Mouse (Mus musculus): ENCODE data around the gene Lsamp. TPM values are rescaled to one million over a fixed set of nuclear protein-coding genes. Genes with fewer than 3 reads are reported as not detected.

The Lsamp gene
- total RNA-seq, 2 experiments from 2014 or later, result 15.1 to 15.6 TPM

GRCm38 (mm10) chr16:41179557-41179956 is 1195.4 kb downstream of the Lsamp start:
- no peak for DNase-seq (ENCODE audit: low spot score in 2 of 2)

DNA sequence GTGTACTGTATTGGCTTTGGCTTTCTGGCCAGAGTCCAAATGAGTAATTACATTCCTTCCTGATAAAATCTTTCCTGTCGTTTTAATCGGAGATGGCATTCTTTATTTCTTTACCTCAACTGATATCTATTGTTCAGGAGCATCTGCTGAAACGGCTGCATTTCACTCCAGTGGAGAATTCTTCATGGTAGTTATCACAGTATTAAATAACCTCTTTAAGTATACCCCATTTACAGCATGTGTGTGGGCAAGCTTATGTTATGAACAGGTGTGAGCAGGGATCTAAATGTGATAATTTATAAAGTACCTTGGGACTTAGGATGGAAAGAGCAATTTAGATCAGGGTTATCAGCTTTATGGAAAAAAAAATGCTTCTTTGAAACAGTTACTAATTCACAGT is 1196.7 kb downstream of the Lsamp start:
- DNase-seq (ENCODE audit: low spot score in 2 of 2), result no peak

DNA sequence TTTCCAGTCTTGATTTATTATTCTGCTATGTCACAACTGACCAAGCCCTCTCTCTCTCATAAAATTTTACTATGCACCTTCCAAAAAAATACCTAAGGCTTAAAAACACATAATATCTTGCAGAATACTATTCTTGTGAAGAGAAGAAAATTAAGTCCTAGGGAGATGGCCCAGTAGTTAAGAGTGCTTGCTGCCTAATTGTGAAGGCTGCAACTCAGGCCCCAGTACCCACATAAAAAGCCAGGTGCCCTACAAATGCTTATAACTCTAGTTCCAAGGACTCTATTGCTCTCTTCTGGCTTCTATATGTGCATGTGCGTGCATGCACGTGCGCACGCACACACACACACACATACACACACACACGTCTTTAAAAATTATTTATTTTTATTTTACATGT is 1225.9 kb downstream of the Lsamp start:
- no peak for DNase-seq (ENCODE audit: low spot score in 2 of 2)

GRCm38 (mm10) chr16:41235829-41236228 is 1251.7 kb downstream of the Lsamp start:
- no peak for DNase-seq (ENCODE audit: low spot score in 2 of 2)

GRCm38 (mm10) chr16:41242841-41243240 is 1258.7 kb downstream of the Lsamp start:
- DNase-seq (ENCODE audit: low spot score in 2 of 2), result no peak

- no peak for DNase-seq (ENCODE audit: low spot score in 2 of 2)
These were observed 1260.5 kb downstream of the Lsamp start for GRCm38 (mm10) chr16:41244711-41245110.

GRCm38 (mm10) chr16:41258145-41259035 is 1274.2 kb downstream of the Lsamp start:
- peak in 1 of 2 experiments; percentile 23 for DNase-seq (ENCODE audit: low spot score in 2 of 2)

- DNase-seq (ENCODE audit: low spot score in 2 of 2), result no peak
These were observed 1292.0 kb downstream of the Lsamp start for GRCm38 (mm10) chr16:41275999-41276671.

- no peak for DNase-seq (ENCODE audit: low spot score in 2 of 2)
These were observed 1333.8 kb downstream of the Lsamp start for GRCm38 (mm10) chr16:41317992-41318391.

DNA sequence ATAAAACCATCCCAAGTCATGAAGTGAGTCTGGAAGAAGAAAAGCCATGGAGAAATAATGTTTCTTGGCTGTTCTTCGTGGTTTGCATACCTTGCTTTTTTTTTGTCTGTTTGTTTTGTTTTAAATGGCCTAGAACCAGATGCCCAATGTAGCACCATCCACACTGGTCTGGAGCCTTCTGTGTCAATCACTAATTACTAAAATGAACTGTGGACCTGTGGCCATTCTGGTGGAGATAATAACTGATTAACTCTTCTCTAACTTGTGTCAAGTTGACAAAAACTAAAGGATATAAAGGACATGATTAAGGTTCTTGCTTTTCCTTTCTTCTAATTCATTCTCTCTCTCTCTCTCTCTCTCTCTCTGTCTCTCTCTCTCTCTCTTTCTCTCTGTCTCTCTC is 1359.3 kb downstream of the Lsamp start:
- DNase-seq (ENCODE audit: low spot score in 2 of 2), result no peak

DNA sequence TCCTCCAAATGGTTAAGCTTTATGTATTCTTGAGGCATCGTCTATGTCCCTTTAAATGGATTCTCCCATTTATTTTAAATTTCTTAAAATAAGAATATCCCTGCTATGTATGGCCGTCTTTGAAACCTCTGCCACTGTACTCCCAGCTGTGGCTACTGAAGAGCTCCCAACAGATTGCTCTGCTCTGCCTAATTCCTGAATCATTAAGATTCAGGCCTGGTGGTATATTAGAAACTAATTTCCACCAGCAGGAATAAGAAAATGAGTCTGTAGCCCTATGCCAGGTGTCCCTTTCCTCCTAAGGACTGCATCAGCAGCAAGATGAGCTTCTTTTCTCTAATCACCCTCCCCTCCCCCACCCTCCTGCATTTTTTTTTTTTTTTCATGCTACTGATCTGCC is 1381.0 kb downstream of the Lsamp start:
- DNase-seq (ENCODE audit: low spot score in 2 of 2), result no peak

GRCm38 (mm10) chr16:41383702-41384101 is 1399.5 kb downstream of the Lsamp start:
- DNase-seq (ENCODE audit: low spot score in 2 of 2), result no peak

DNA sequence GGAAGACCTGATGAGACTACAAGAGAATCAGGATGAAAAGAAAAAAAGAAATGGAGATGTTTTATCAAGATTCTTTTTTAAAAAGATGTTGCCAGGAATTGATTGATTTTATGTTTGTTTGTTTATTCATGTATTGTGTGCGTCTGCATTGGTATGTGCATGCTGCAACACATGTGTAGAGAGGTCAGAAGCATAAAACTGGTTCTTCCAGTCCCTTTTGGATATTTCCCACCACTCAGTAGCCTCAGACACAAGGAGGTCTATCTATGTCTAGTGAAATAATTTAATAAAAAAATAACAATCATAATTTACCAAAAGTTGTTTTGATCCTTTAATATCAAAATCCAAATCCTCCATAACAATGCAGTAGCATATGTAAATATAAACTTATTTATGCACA is 1400.1 kb downstream of the Lsamp start:
- no peak for DNase-seq (ENCODE audit: low spot score in 2 of 2)

DNA sequence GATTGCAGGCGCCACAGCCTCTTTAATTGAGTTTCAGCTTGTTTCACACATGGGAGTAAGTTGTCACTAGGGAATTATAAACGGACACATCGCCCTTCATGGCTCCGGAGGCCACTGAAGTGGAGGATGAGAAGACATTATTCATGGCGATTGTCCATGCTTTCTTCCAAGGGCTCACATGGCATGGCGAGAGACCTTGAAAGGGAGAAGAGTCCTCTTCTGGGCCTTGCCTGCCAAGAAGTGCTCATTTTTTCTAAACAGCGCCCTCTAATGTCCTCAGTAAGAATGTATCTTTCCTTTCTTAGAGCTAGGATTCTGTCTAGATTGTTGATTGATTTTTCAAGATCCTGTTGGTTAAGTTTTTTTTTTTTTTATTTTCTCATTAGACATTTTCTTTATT is 1424.7 kb downstream of the Lsamp start:
- no peak for DNase-seq (ENCODE audit: low spot score in 2 of 2)

DNA sequence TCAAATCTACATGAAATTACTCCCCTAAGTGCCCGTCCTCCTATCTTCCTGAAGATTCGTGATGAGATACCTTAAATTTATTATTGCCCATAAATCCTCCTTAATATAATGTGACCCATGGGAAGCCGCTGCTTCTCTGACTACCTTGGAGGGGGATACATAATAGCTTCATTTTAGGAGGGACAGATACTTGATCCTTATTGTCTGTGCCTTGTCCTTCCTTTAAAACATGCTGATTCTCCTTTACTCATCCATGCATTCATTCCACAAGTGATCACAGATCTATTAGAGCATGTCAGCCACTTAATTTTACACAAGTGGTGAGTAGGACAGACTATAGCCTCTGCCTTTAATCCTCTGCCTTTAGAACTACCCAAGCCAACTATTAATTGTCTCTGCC is 1426.5 kb downstream of the Lsamp start:
- no peak for DNase-seq (ENCODE audit: low spot score in 2 of 2)

GRCm38 (mm10) chr16:41417363-41417762 is 1433.2 kb downstream of the Lsamp start:
- no peak for DNase-seq (ENCODE audit: low spot score in 2 of 2)

GRCm38 (mm10) chr16:41467391-41467790 is 1483.2 kb downstream of the Lsamp start:
- DNase-seq (ENCODE audit: low spot score in 2 of 2), result no peak

DNA sequence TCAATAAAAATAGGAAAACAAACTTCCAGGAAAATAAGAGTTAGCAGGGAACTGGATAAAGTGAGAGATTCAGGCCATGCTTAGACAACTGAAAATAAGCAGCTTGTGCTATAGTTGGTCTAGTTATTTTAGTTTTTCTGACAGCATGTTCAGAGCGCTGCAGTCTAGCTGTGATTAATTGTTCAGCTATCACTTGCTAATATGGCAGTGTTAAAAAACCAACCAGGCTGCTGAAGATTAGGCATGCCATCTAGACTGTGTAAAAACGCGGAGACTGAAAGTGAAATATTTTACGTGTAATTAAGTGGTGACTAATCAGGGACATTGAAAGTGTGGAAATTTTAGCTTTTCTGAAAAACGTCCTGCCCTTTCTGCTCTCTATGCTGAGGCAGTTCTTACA is 1494.5 kb downstream of the Lsamp start:
- DNase-seq (ENCODE audit: low spot score in 2 of 2), result no peak

DNA sequence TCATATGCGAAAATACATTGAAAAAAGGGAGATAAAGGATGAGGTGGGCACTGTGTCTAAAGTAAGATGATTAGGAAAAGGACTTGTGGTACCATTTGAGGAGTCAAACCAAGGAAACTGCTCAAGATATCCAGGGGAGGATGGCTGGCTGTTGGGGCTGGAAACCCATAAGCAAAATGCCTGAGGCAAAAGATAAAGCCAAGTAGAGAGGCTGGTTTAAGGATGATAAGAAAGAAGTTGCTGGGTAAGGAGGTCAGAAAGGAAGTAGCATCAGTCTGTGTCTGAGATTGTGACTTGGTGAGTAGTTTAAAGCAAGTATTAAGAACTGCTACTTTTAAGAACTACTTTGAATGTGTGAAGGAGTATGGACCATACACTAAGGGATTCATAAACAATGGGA is 1497.7 kb downstream of the Lsamp start:
- no peak for DNase-seq (ENCODE audit: low spot score in 2 of 2)

GRCm38 (mm10) chr16:41510915-41511552 is 1526.9 kb downstream of the Lsamp start:
- no peak for DNase-seq (ENCODE audit: low spot score in 2 of 2)

- no peak for DNase-seq (ENCODE audit: low spot score in 2 of 2)
These were observed 1537.4 kb downstream of the Lsamp start for GRCm38 (mm10) chr16:41521566-41521965.

GRCm38 (mm10) chr16:41524266-41524665 is 1540.1 kb downstream of the Lsamp start:
- DNase-seq (ENCODE audit: low spot score in 2 of 2), result no peak

Measured in adrenal gland, postnatal 4 days (tissue).